Mouse (Mus musculus): ENCODE results near the gene Mfsd4b2. TPM values are rescaled to one million over a fixed set of nuclear protein-coding genes. Genes with fewer than 3 reads are reported as not detected.
"Not testable (repeated sequence)": the region's sequence is repeated elsewhere in the genome, so short reads cannot be mapped to it uniquely, and the experiment has no call there.

Gene Mfsd4b2
- not detected in 2 replicates for polyA plus RNA-seq (2016; fragmentation: Nextera tagmentation; extraction: Ambion mirVana)

DNA sequence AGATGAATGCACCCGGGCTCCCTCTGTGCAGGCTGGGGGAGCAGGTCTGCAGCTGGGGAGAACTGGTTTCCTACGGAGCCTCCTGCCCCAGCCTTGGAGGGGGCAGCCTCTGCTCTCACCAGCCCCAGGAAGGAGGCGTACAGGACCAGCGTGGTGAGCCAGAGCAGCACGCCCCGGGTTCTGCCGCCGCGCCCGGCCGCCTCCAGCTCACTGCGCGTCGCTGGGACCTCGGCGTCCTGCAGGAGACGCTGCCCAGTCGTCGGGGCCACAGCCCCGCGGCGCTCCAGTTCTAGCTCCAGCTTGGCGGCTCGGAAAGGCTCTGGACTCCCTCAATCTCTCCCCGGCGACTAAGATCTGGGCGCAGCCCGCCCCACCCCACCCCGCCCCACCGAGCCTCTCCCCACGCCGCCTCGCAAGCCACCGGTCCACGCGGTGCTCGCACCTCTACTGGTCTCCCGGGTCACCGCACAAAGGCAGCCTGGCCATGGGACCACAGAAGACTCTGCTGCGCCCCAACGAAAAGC is at the start of gene Mfsd4b2:
TSS of gene Mfsd4b2 (minus strand) at position 308 of the 524 bp plus-strand sequence.
- peak; percentile 70 for DNase-seq (ENCODE audit: low spot score)
- WGBS = 1% methylated on average over 41 of the region's 41 CpGs
- Histone ChIP-seq H3K4me1 (peaks cover 10% of the 10 kb centered on the region), H3K27ac (replicated peaks) (peak within 1 kb of the TSS; percentile 75), H3K9me3 (no peaks in the 10 kb centered on the region), H3K4me3 (peak within 1 kb of the TSS; percentile 57), H3K27me3 (replicated peaks; ENCODE audit: low read depth, poor library complexity, severe bottlenecking) (peaks cover 45% of the 10 kb centered on the region), H3K36me3 (replicated peaks) (no peaks in the 10 kb centered on the region)

DNA sequence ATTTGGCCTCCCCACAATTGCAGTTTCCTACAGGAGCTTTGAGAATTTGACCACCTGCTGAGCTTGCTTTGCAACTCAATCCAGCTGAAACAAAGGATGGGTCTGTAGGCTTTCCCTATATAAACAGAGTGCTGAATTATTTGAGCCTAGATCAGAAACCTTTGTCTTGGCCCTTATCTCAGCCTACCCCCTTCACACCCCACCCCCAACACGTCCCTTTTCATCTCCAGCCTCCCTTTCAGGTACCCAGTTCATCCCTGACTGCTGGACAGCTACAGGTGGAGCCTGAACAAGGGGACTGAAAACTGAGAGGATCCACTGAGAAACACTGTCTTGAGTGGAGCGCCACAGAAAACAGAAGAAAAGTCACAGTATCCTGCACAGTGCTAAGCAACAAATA is 49.0 kb upstream of the Mfsd4b2 start:
- Histone ChIP-seq H3K4me3 (no peak overlapping the region), H3K36me3 (replicated peaks) (no peaks in the 10 kb centered on the region), H3K4me1 (no peaks in the 10 kb centered on the region), H3K9me3 (peaks cover 10% of the 10 kb centered on the region), H3K27me3 (replicated peaks; ENCODE audit: low read depth, poor library complexity, severe bottlenecking) (no peaks in the 10 kb centered on the region), H3K27ac (replicated peaks) (no peak overlapping the region)
- DNase-seq (ENCODE audit: low spot score) = no peak
- 35% methylated on average over 2 of the region's 2 CpGs for WGBS

DNA sequence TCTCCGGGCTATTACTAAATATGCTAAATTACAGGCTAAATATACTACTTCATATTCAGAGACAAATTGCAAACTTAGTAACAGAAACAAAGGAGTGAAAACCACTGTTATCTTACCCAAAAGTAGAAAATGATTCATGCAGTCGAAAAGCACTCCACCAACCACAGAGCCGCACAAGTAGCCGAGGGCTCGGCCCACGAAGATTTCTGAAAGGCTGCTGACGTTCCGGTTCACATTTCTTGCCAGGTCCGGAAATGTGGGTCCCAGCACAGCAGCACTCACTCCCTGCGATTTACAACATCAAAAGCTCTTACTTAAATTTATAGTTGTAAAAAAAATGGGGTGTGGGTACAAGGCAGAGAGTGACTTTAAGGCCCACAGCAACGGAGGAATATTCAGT is 48.3 kb upstream of the Mfsd4b2 start:
- Histone ChIP-seq H3K9me3 (peaks cover 10% of the 10 kb centered on the region), H3K27me3 (replicated peaks; ENCODE audit: low read depth, poor library complexity, severe bottlenecking) (no peaks in the 10 kb centered on the region), H3K4me3 (no peak overlapping the region), H3K27ac (replicated peaks) (no peak overlapping the region), H3K36me3 (replicated peaks) (no peaks in the 10 kb centered on the region), H3K4me1 (no peaks in the 10 kb centered on the region)
- DNase-seq (ENCODE audit: low spot score) = no peak
- 61% methylated on average over 11 of the region's 11 CpGs for WGBS

DNA sequence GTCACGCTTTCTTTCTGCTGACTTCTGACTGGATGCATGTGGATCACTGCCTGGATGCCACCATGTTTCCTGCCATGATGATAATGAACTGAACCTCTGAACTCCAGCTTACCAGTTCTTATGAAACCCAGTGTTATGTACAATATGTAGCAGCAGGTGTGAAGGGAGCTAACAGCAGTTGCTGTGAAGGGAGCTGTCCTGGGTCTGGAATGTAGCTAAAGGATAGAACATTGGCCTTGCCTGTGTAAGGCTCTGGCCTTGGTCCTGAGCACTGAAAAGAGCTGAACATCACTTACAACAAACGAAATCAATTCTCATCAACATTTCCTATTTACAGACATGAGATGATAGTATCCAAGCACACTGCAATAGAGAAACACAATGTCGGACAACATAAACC is 40.8 kb upstream of the Mfsd4b2 start:
- H3K27me3 ChIP-seq (replicated peaks; ENCODE audit: low read depth, poor library complexity, severe bottlenecking) = no peaks in the 10 kb centered on the region
- peak; percentile 30 for DNase-seq (ENCODE audit: low spot score)
- H3K9me3 ChIP-seq = no peaks in the 10 kb centered on the region
- 85% methylated on average over 3 of the region's 3 CpGs for WGBS
- no peaks in the 10 kb centered on the region for H3K36me3 ChIP-seq (replicated peaks)
- no peaks in the 10 kb centered on the region for H3K4me1 ChIP-seq
- H3K27ac ChIP-seq (replicated peaks) = no peak overlapping the region
- no peak overlapping the region for H3K4me3 ChIP-seq

DNA sequence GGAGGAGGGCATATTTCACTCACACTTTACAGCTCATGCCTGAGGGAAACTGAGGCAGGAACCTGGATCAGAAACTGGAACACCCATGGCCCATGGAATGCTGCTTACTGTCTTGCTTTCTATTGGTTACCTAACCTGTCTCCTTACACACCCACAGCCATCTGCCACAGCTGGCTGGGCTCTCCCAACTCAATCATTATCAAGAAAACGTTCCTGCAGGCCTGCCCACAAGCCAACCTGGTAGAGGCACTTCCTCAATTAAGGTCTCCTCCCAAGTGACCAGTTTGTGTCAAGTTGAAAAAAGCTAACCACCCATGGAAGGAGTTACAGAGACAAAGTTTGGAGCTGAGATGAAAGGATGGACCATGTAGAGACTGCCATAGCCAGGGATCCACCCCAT is 35.2 kb upstream of the Mfsd4b2 start:
- Histone ChIP-seq H3K4me1 (peaks cover 12% of the 10 kb centered on the region), H3K27me3 (replicated peaks; ENCODE audit: low read depth, poor library complexity, severe bottlenecking) (peaks cover 16% of the 10 kb centered on the region; the same call in 1 of the 2 replicates), H3K27ac (replicated peaks) (no peak overlapping the region), H3K36me3 (replicated peaks) (no peaks in the 10 kb centered on the region), H3K4me3 (no peak overlapping the region), H3K9me3 (no peaks in the 10 kb centered on the region)
- peak; percentile 3 for DNase-seq (ENCODE audit: low spot score)
- 57% methylated on average over 1 of the region's 1 CpGs for WGBS

DNA sequence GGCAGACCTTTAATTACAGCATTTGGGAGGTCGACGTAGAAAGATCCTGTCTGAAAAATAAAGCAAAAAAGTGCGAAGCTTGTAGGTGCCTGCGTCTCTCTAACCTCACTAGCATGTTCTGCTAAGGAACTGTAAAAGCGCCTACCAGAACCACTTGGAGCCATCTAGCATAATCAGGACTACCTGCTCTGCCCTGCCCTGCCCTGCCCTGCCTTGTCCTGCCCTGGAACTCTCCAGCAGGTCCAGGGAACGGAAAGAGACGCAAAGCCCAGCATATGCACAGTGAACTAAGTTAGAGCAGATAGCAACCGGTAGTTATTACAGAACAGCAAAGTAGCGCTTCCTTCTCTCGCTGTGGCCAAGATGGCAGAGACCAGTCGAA is 33.7 kb upstream of the Mfsd4b2 start:
- no peak overlapping the region for H3K27ac ChIP-seq (replicated peaks)

DNA sequence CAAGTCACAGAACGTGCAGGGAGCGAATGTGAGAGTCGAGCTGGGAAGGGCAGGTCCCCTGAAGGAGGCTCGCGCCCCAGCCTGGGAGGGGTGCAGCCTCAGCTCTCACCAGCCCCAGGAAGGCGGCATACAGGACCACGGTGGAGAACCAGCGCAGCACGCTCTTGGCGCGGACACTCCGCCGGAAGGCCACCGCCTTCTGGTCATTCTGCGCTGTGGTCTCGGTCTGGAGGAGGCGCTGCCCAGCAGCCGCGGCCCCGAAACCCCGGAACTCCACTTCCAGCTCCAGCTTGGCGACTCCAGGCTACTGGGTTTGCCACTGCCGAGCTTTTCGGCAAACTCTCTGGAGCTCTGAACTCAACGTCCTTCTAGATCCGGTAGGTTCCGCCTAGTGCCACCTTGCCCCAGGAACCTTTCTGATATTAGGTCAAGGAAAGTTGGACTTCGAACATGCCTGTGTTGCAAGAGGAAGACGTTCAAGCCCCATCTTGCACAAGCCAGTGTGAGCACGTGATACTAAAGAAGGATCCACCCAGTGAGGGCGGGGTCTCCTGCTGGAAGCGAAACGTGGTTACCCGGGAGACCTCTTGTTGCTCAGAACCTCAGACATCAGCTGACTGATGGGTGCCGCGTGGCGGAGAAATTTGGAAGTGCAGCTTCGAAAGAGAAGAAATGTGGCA is 33.2 kb upstream of the Mfsd4b2 start, which contains the start of gene Mfsd4b3:
TSS of gene Mfsd4b3 (minus strand) at position 393 of the 680 bp plus-strand sequence.
- peak; percentile 93 for DNase-seq (ENCODE audit: low spot score)
- no peaks in the 10 kb centered on the region for H3K9me3 ChIP-seq
- peaks cover 12% of the 10 kb centered on the region for H3K4me1 ChIP-seq
- H3K4me3 ChIP-seq = peak within 1 kb of the TSS; percentile 73
- H3K36me3 ChIP-seq (replicated peaks) = no peaks in the 10 kb centered on the region
- WGBS = under 1% methylated on average over 38 of the region's 38 CpGs
- peaks cover 16% of the 10 kb centered on the region; the same call in 1 of the 2 replicates for H3K27me3 ChIP-seq (replicated peaks; ENCODE audit: low read depth, poor library complexity, severe bottlenecking)
- peak within 1 kb of the TSS; percentile 71 for H3K27ac ChIP-seq (replicated peaks)

More for the DNA sequence above, 33.7 kb upstream of the Mfsd4b2 start:
- Histone ChIP-seq H3K4me3 (peak overlapping the region; percentile 73), H3K36me3 (replicated peaks) (no peaks in the 10 kb centered on the region), H3K9me3 (no peaks in the 10 kb centered on the region), H3K4me1 (peaks cover 12% of the 10 kb centered on the region), H3K27me3 (replicated peaks; ENCODE audit: low read depth, poor library complexity, severe bottlenecking) (peaks cover 16% of the 10 kb centered on the region; the same call in 1 of the 2 replicates)
- peak; percentile 12 for DNase-seq (ENCODE audit: low spot score)
- WGBS = 46% methylated on average over 11 of the region's 11 CpGs

DNA sequence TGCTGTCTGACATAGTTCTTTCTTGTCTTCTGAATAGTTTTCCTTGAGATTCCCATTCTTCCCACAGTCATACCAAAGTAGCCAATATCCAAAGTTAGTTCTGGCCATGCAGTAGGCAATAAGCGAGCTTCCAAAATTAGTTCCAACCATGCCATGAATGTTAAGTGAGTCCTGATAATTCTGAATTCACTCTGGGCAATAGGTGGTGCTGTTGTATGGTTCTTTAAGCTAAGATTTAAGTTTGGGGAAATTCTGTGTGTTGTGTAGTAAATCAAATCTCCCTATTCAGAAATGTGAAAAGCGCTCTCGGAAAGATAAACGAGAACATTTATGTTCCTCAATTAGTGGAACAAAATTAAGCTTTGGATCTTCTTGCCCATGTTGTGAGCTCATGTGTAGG is 31.5 kb upstream of the Mfsd4b2 start:
- WGBS = 76% methylated on average over 4 of the region's 4 CpGs
- H3K4me1 ChIP-seq = peaks cover 12% of the 10 kb centered on the region
- DNase-seq (ENCODE audit: low spot score) = no peak
- H3K27ac ChIP-seq (replicated peaks) = no peak overlapping the region
- H3K27me3 ChIP-seq (replicated peaks; ENCODE audit: low read depth, poor library complexity, severe bottlenecking) = peaks cover 16% of the 10 kb centered on the region; the same call in 1 of the 2 replicates
- no peaks in the 10 kb centered on the region for H3K36me3 ChIP-seq (replicated peaks)
- H3K9me3 ChIP-seq = no peaks in the 10 kb centered on the region
- no peak overlapping the region for H3K4me3 ChIP-seq

DNA sequence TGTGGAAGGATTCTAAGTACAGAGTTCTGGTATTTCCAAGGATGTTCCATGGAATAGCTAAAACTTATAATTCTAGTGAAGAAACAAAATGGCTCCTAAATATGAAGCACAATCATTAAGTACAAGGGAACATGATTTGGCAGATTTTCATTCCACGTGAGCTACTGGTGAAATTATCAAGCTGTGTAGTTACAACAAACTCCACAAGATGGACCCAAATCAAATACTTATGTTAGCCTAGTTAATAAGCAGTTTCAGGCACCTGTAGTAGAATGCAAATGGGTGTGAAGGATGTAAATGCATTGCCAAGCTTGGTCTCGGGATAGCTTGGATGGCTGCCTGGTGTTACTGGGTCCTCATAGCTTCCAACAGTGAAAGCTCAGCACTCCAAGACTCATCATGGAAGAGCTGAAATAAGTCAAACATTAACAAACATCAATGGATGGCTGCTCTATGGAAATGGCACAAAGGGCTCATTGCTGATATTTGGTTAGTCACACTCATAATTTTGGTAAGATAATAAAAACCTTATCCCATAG is 29.7 kb upstream of the Mfsd4b2 start:
- no peak for DNase-seq (ENCODE audit: low spot score)
- H3K4me1 ChIP-seq = peaks cover 12% of the 10 kb centered on the region
- no peaks in the 10 kb centered on the region for H3K9me3 ChIP-seq
- H3K4me3 ChIP-seq = no peak overlapping the region
- H3K36me3 ChIP-seq (replicated peaks) = no peaks in the 10 kb centered on the region
- H3K27ac ChIP-seq (replicated peaks) = no peak overlapping the region
- H3K27me3 ChIP-seq (replicated peaks; ENCODE audit: low read depth, poor library complexity, severe bottlenecking) = peaks cover 16% of the 10 kb centered on the region; the same call in 1 of the 2 replicates
- 74% methylated on average over 2 of the region's 2 CpGs for whole genome bisulfite sequencing

DNA sequence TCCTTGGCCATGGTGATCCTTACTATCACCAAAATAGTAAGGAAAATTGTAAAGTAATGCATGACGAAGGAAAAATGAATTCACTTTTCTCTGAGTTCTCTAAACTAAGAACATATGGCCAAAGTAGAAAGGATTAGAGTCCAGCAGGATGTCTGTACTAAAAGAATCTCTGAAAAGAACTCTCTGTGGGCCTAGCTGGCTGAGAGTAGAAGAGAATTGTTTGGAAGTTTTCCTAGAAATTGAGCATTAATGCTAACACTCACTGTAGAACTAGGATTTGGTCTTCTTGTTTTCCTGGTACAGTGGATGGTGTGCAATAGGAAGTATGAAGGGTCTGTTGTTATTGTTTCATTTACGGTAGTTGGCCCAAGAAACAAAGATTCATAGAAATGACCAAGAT is 28.4 kb upstream of the Mfsd4b2 start:
- no peaks in the 10 kb centered on the region for H3K9me3 ChIP-seq
- no peaks in the 10 kb centered on the region for H3K36me3 ChIP-seq (replicated peaks)
- H3K27ac ChIP-seq (replicated peaks) = no peak overlapping the region
- H3K4me3 ChIP-seq = no peak overlapping the region
- 87% methylated on average over 2 of the region's 2 CpGs for WGBS
- H3K27me3 ChIP-seq (replicated peaks; ENCODE audit: low read depth, poor library complexity, severe bottlenecking) = peaks cover 16% of the 10 kb centered on the region; the same call in 1 of the 2 replicates
- no peak for DNase-seq (ENCODE audit: low spot score)
- H3K4me1 ChIP-seq = peaks cover 8% of the 10 kb centered on the region

DNA sequence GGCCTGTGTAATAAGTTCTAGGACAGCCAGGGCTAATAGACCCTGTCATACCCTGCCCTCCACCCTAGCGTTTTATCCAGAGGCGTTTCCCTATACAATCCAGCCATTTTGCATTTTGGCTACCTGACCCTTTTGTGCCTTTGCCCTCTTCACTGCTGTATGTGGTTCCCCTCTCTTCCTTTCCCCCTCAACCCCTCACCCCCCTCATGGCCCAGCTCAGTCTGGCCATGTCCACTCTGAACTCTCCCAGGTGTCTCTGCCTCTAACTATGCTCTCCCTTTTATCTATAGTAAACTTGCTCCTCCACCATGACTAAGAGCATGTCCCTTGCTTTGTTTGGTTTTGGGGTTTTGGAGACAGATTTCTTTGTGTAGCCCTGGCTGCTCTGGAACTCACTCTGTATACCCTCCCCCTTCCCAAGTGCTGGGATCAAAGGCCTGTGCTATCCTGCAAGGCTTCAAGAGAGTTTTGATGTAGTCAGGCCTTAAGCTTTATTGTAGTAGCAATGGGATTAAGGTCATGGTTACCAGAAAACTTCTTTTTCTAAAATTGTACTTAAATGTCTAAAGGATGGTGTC is 22.7 kb upstream of the Mfsd4b2 start:
- Histone ChIP-seq H3K9me3 (no peaks in the 10 kb centered on the region), H3K27me3 (replicated peaks; ENCODE audit: low read depth, poor library complexity, severe bottlenecking) (no peaks in the 10 kb centered on the region), H3K4me3 (no peak overlapping the region), H3K4me1 (no peaks in the 10 kb centered on the region), H3K36me3 (replicated peaks) (no peaks in the 10 kb centered on the region), H3K27ac (replicated peaks) (no peak overlapping the region)
- no peak for DNase-seq (ENCODE audit: low spot score)
- 89% methylated on average over 2 of the region's 2 CpGs for WGBS

DNA sequence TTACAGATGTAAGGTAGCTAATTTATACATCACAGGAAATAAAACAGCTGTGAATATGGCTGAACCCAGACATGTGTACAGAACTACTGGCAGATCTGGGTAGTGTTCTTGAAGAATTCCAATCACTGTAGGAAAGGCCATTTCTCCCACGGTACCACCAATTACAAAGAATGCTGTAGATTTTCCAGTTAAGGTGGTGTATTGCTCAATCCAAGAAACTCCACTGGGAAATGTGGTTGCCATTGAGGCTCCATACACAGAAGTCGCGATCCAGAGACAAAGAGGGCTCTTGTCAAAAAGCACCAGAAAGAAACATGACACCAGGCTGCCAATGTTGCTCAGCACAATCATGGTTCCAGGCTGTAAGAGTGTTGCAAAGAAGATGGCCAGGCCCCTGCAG is 20.5 kb upstream of the Mfsd4b2 start:
- not testable (repeated sequence) for H3K4me3 ChIP-seq; H3K27ac ChIP-seq (replicated peaks); DNase-seq (ENCODE audit: low spot score); H3K4me1 ChIP-seq; H3K9me3 ChIP-seq; H3K27me3 ChIP-seq (replicated peaks; ENCODE audit: low read depth, poor library complexity, severe bottlenecking); H3K36me3 ChIP-seq (replicated peaks)
- 55% methylated on average over 3 of the region's 3 CpGs for WGBS

Data from embryonic facial prominence, embryonic 10.5 days (tissue).